Mouse (Mus musculus) cerebellum, adult 2 months (tissue): ENCODE measurements around the gene Gipc1. TPM values are rescaled to one million over a fixed set of nuclear protein-coding genes. Genes with fewer than 3 reads are reported as not detected.

Experiments used
- DNase-seq, 2 experiments: peaks; one replicate each; pipeline ENCODE4 v3.0.0; 2021
- H3K27ac ChIP-seq: fragments of 200-500 bp; 2 replicates; pipeline ENCODE4 v1.5.1; 2012; ENCODE audit warnings: low read length, control low read depth, inconsistent platforms; ENCODE audit not compliant: insufficient read depth
- H3K27me3 ChIP-seq: fragments of 200-500 bp; 2 replicates; pipeline ENCODE4 v1.6.1; 2012; ENCODE audit warnings: inconsistent platforms, mild to moderate bottlenecking, low read length, moderate library complexity; ENCODE audit not compliant: control insufficient read depth, insufficient read depth
- H3K4me1 ChIP-seq: fragments of 200-500 bp; 2 replicates; pipeline ENCODE4 v1.6.1; 2011; ENCODE audit warnings: low read length; ENCODE audit not compliant: control insufficient read depth, insufficient read depth
- H3K4me3 ChIP-seq: fragments of 200-500 bp; replicated peaks from 2 replicates; pipeline ENCODE3; 2011; ENCODE audit warnings: mild to moderate bottlenecking, low read depth, low read length, control low read depth; ENCODE audit not compliant: insufficient read depth
- CTCF ChIP-seq: fragments of 200-500 bp; IDR thresholded peaks from 2 replicates; pipeline ENCODE4 v1.5.1; 2011; ENCODE audit warnings: low read depth, mild to moderate bottlenecking, control low read depth, low read length, moderate library complexity, borderline replicate concordance; ENCODE audit not compliant: insufficient read depth
- POLR2A ChIP-seq: fragments of 200-500 bp; IDR thresholded peaks from 2 replicates; pipeline ENCODE4 v1.6.1; 2011; ENCODE audit warnings: low read length, control low read depth, borderline replicate concordance; ENCODE audit not compliant: insufficient read depth
- WGBS: fragments of 180-500 bp; shearing (Covaris S2); methylation state at CpG from one replicate; pipeline ENCODE4 v1.1.7; 2018; 5-methylcytosine and 5-hydroxymethylcytosine counted together
- polyA plus RNA-seq: library from polyadenylated mRNA; depleted of rRNA; stranded (reverse); fragments of >200 nt; gene quantifications from 2 replicates; pipeline ENCODE4 v1.2.3, GENCODE M21; 2012

Gene Gipc1
- polyA plus RNA-seq, 1 experiment, result 51.3 TPM

DNA sequence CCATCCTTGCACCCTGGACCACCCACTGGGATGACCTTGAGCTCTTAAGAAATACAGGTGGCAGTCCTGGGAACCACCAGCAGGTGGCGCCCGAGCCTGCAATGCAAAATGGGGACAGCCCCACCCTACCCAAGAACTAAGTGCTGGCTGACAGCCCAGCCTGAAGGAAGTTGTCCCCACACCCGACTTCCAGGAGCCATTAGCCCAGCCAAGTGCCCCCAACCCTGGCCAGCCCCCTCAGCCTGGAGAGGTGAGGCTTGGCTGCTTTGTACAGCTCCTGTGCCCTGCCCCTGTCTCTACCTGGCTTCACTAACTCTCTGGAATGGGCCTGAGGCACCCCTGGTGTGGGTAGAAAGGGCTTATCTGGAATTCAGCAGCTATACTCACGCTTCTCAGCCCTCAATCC is 9.9 kb downstream of the Gipc1 start:
- 11% methylated on average over 4 of the region's 4 CpGs for WGBS
- 0 out of 2 replicates have a peak, but pooled peaks cover 3% of the 10 kb centered on the region for H3K4me1 ChIP-seq
- no peak overlapping the region for H3K27ac ChIP-seq
- no peaks in the 10 kb centered on the region for H3K27me3 ChIP-seq
- peak; percentile 87 for TF ChIP-seq CTCF
- no peak for TF ChIP-seq POLR2A
- no peak overlapping the region for H3K4me3 ChIP-seq
- peak; percentile 76 to 88 for DNase-seq

DNA sequence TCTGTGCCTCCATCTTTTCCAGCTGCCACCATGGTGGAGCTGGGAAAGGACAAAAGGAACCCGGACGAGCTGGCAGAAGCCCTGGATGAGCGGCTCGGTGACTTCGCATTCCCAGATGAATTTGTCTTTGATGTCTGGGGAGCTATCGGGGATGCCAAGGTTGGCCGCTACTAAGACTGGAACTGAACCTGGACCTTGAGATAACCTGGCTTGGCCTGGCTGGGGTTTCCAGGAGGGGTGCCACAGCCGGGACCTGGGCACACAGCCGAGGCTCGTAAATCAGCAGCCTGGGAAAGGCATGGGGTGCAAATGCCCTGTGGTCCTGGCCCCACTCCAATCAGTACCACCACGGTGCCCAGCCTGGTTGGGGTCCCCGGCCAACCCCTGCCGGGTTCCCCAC is 11.6 kb downstream of the Gipc1 start:
- peak in 1 of 2 experiments; percentile 15 for DNase-seq
- no peak overlapping the region for H3K27ac ChIP-seq
- TF ChIP-seq CTCF (no peak), POLR2A (no peak)
- WGBS, result 63% methylated on average over 13 of the region's 13 CpGs
- H3K4me1 ChIP-seq, result peaks cover 3% of the 10 kb centered on the region; the same call in 1 of the 2 replicates
- no peaks in the 10 kb centered on the region for H3K27me3 ChIP-seq
- H3K4me3 ChIP-seq, result no peak overlapping the region

DNA sequence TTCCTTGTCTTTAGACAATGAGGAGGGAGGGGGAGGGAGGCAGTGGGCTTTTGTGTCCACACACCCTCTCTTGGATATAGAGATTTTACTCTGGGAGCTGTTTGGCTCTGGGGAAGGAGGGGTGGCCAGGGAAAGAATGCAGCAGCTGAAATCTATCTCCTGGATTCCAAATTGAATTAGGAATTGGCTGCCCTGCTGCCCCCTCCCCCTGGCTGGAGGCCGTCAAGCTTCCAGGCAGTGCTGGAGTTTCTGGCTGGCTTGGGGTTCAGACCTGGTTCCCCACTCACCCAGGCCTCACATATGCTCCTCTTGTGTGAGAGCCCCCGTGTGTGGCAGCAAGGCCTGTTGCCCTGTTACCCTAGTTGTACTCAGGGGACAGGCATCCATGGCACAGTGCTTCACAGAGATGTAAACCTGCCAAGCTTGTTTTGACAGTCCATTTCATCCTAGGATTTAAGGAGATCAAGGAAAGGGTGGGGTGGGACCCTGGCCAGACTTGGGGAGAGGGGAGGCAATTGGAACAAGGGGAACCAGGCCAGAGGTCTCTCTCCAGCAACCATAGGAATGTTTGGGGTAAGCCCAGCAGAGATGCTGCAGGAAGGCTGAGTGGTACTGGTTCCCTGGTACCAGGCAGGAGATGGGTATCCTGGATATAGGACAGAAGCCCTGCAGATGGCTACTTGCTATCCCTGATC is 12.6 kb downstream of the Gipc1 start:
- Histone ChIP-seq H3K27me3 (no peaks in the 10 kb centered on the region), H3K4me3 (no peak overlapping the region), H3K4me1 (peaks cover 3% of the 10 kb centered on the region; the same call in 1 of the 2 replicates), H3K27ac (no peak overlapping the region)
- WGBS, result 21% methylated on average over 2 of the region's 2 CpGs
- peak in 1 of 2 experiments; percentile 15 for DNase-seq
- TF ChIP-seq POLR2A (no peak), CTCF (no peak)

DNA sequence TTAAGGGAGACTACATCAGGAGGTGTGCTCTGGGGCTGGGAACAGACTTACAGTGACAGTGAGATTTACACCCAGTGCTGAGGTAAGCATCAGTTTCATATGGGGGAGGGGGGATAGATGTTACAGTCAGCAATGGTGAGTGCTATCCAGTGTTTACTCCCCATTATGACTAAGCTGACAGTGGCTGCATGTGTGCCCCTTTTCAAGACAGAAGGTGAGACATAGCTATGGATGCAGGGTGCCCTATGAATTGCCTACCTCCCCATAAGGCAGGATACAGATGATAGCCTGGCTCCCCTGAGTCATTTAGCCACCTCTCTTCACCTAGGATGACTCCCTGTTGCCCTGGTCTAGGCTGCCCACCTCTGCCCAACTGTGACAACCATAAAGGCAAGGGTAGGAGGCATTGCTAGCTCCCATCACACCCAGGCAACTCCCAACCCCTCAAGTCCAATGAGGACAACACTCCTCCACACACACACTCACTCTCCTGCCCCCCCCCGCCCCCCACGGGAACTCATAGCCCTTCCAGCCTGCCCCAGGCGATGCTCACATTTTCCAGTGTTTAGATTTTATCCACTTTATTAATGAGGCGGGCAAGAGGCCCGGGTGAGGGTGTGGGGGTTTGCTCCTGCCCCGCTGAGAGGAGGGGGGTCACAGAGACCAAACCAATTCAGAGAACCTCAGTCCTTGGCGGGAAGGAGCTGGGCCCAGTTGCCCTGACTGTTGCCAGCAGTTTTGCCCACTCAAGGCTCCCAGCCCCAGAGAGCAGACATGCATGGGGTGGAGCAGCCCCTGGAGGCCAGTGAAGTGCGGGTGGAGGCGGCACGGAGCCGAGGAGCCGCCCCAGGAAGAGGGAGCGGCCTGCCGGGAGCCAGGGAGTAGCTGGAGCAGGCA is 13.7 kb downstream of the Gipc1 start, which contains the start of gene Ptger1:
Gene Ptger1, plus strand, starts transcription at position 710 of the 897 bp plus-strand sequence.
- Histone ChIP-seq H3K27me3 (no peaks in the 10 kb centered on the region), H3K27ac (no peak within 1 kb of the TSS), H3K4me3 (no peak within 1 kb of the TSS), H3K4me1 (no peaks in the 10 kb centered on the region; the same call in 1 of the 2 replicates)
- peak in 1 of 2 experiments; percentile 13 for DNase-seq
- no peak for TF ChIP-seq POLR2A
- TF ChIP-seq CTCF, result no peak
- WGBS, result 13% methylated on average over 14 of the region's 14 CpGs

DNA sequence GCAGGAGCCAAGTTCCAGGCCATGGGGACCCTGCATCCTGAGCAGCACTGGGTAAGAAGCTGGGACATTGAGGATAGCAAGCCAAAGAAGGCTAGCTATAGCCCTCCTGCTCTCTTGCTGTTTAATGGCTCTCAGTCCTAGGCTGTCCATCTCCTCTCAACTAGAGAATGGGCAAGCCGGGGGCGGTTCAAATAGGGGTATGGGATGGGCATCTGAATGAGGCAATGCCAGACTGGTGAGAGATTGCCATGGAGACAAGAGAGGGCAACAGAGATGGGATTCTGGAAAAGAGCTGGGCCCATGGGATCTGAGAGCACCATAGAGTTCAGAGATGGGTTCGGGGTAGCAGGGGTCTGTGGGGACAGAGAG is 14.4 kb downstream of the Gipc1 start:
- Histone ChIP-seq H3K4me3 (no peak overlapping the region), H3K4me1 (no peaks in the 10 kb centered on the region; the same call in 1 of the 2 replicates), H3K27me3 (no peaks in the 10 kb centered on the region), H3K27ac (no peak overlapping the region)
- WGBS, result 57% methylated on average over 3 of the region's 3 CpGs
- no peak for TF ChIP-seq CTCF
- no peak for TF ChIP-seq POLR2A
- DNase-seq, result no peak

DNA sequence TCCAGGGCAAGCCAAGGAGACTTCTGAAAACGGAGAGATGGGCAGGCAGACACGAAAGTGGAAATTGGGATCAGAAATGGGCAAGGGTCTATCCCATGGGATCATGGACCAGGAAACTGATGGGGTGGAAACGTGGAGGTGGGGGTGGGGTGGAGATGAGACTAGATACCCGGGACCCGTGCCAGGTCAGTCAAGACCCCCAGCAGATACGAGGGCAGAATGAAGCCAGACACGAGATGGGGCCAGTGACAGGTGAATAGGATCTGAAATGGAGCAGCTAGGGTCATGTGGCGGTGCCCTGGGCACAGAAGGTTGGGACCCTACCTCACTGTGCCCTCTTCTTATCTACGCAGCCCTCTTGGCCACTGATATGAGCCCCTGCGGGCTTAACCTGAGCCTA is 15.0 kb downstream of the Gipc1 start:
- 52% methylated on average over 10 of the region's 10 CpGs for WGBS
- Histone ChIP-seq H3K4me3 (no peak overlapping the region), H3K27me3 (no peaks in the 10 kb centered on the region), H3K4me1 (no peaks in the 10 kb centered on the region; the same call in 1 of the 2 replicates), H3K27ac (no peak overlapping the region)
- TF ChIP-seq CTCF (no peak), POLR2A (no peak)
- DNase-seq, result no peak

DNA sequence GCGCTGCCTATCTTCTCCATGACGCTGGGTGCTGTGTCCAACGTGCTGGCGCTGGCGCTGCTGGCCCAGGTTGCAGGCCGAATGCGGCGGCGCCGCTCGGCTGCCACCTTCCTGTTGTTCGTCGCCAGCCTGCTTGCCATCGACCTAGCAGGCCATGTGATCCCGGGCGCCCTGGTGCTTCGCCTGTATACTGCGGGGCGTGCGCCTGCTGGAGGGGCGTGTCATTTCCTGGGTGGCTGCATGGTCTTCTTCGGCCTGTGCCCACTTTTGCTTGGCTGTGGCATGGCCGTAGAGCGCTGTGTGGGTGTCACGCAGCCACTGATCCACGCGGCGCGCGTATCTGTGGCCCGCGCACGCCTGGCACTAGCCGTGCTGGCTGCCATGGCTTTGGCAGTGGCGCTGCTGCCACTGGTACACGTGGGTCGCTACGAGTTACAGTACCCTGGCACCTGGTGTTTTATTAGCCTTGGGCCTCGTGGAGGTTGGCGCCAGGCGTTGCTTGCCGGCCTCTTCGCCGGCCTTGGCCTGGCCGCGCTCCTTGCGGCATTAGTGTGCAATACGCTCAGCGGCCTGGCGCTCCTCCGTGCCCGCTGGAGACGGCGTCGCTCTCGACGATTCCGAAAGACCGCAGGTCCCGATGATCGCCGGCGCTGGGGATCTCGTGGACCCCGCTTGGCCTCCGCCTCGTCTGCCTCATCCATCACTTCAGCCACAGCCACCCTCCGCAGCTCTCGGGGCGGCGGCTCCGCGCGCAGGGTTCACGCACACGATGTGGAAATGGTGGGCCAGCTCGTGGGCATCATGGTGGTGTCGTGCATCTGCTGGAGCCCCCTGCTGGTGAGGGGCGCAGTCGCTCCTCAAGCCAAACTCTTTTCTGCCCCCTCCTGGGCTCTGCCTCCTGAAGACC is 15.8 kb downstream of the Gipc1 start:
- Histone ChIP-seq H3K27me3 (no peaks in the 10 kb centered on the region), H3K4me3 (no peak overlapping the region), H3K4me1 (no peaks in the 10 kb centered on the region; the same call in 1 of the 2 replicates), H3K27ac (no peak overlapping the region)
- TF ChIP-seq CTCF (peak; percentile 31; the same call in 1 of the 2 replicates), POLR2A (no peak)
- 12% methylated on average over 80 of the region's 80 CpGs for WGBS
- DNase-seq, result peak; percentile 57 to 58
